Mouse (Mus musculus) CH12.LX (cell line): ENCODE measurements around the gene Slc24a3. TPM values are rescaled to one million over a fixed set of nuclear protein-coding genes. Genes with fewer than 3 reads are reported as not detected.

Experiments used
- DNase-seq: peaks from one replicate; pipeline ENCODE4 v3.0.0-alpha.2; 2013; ENCODE audit errors: extremely low read depth
- H3K27ac ChIP-seq: 2 replicates; pipeline ENCODE4 v1.5.1; 2012; ENCODE audit warnings: low read depth, mild to moderate bottlenecking, control low read depth, moderate library complexity; ENCODE audit not compliant: insufficient read depth
- H3K27me3 ChIP-seq: replicated peaks from 2 replicates; pipeline ENCODE3; 2012; ENCODE audit warnings: inconsistent platforms
- H3K36me3 ChIP-seq, 2 experiments: replicated peaks in 1 of 2; 2 replicates each; pipeline versions ENCODE3 to v1.6.1; 2012; ENCODE audit warnings: inconsistent platforms in 1 of 2, low read length in 1 of 2, mild to moderate bottlenecking in 1 of 2, mixed read lengths in 1 of 2, moderate library complexity in 1 of 2; ENCODE audit not compliant: control insufficient read depth in 1 of 2, insufficient read depth in 1 of 2
- H3K4me1 ChIP-seq, 2 experiments: 2 replicates each; pipeline ENCODE4 v1.6.1; 2012; ENCODE audit warnings: inconsistent platforms in 1 of 2, moderate library complexity in 1 of 2; ENCODE audit not compliant: insufficient read depth in 2 of 2, control insufficient read depth in 1 of 2
- H3K4me2 ChIP-seq: 2 replicates; pipeline ENCODE4 v1.6.1; 2012; ENCODE audit warnings: low read depth, mild to moderate bottlenecking, control low read depth; ENCODE audit not compliant: poor library complexity, insufficient read depth, severe bottlenecking
- H3K4me3 ChIP-seq, 3 experiments: fragments of 150-350 bp in 1 of 3; sonication (generic) in 1 of 3; replicated peaks in 1 of 3; 2 replicates each; pipeline versions ENCODE3 to v1.5.1; 2011 to 2012; ENCODE audit warnings: low read depth in 2 of 3, low read length in 2 of 3, mild to moderate bottlenecking in 2 of 3, moderate library complexity in 2 of 3, control low read depth in 1 of 3, improper control_type of control experiment in 1 of 3, inconsistent platforms in 1 of 3, mixed read lengths in 1 of 3; ENCODE audit not compliant: poor library complexity in 1 of 3
- H3K79me2 ChIP-seq: replicated peaks from 2 replicates; pipeline ENCODE4 v1.6.1; 2012; ENCODE audit warnings: mild to moderate bottlenecking, moderate library complexity; ENCODE audit not compliant: control insufficient read depth, poor library complexity, insufficient read depth, severe bottlenecking; ENCODE audit errors: extremely low read depth
- H3K9ac ChIP-seq: 2 replicates; pipeline ENCODE4 v1.6.1; 2012; ENCODE audit warnings: low read depth, mild to moderate bottlenecking, control low read depth, moderate library complexity; ENCODE audit not compliant: insufficient read depth
- H3K9me3 ChIP-seq: replicated peaks from 2 replicates; pipeline ENCODE3; 2012; ENCODE audit warnings: low read length, inconsistent platforms, mixed read lengths
- BHLHE40 ChIP-seq: IDR thresholded peaks from 2 replicates; pipeline ENCODE4 v1.6.1; 2011; ENCODE audit warnings: mild to moderate bottlenecking, low read depth, low read length, improper control_type of control experiment
- CHD2 ChIP-seq: IDR thresholded peaks from 2 replicates; pipeline ENCODE4 v1.6.1; 2011; ENCODE audit warnings: low read length, improper control_type of control experiment
- ELF1 ChIP-seq: IDR thresholded peaks from 2 replicates; pipeline ENCODE4 v1.6.1; 2014; ENCODE audit warnings: low read depth, mild to moderate bottlenecking, inconsistent platforms, low read length, improper control_type of control experiment
- GABPA ChIP-seq: IDR thresholded peaks from 2 replicates; pipeline ENCODE4 v1.6.1; 2012; ENCODE audit warnings: low read depth, low read length, improper control_type of control experiment, inconsistent platforms; ENCODE audit not compliant: insufficient replicate concordance
- HCFC1 ChIP-seq: IDR thresholded peaks from 2 replicates; pipeline ENCODE4 v1.6.1; 2012; ENCODE audit warnings: low read depth, mild to moderate bottlenecking, inconsistent platforms, low read length, improper control_type of control experiment
- IRF4 ChIP-seq: IDR thresholded peaks from 2 replicates; pipeline ENCODE4 v1.6.1; 2014; ENCODE audit warnings: low read depth, mild to moderate bottlenecking, inconsistent platforms, low read length, improper control_type of control experiment
- JUN ChIP-seq: IDR thresholded peaks from 2 replicates; pipeline ENCODE4 v1.6.1; 2011; ENCODE audit warnings: low read depth, mild to moderate bottlenecking, low read length, improper control_type of control experiment, moderate library complexity; ENCODE audit not compliant: insufficient read depth
- MAFK ChIP-seq: IDR thresholded peaks from 2 replicates; pipeline ENCODE4 v1.6.1; 2011; ENCODE audit warnings: low read length, improper control_type of control experiment; ENCODE audit not compliant: insufficient replicate concordance
- MAZ ChIP-seq: IDR thresholded peaks from 2 replicates; pipeline ENCODE4 v1.6.1; 2012; ENCODE audit warnings: low read depth, mild to moderate bottlenecking, inconsistent platforms, low read length, improper control_type of control experiment, moderate library complexity
- MXI1 ChIP-seq: IDR thresholded peaks from 2 replicates; pipeline ENCODE4 v1.6.1; 2011; ENCODE audit warnings: mild to moderate bottlenecking, low read depth, low read length, improper control_type of control experiment
- NRF1 ChIP-seq: IDR thresholded peaks from 2 replicates; pipeline ENCODE4 v1.6.1; 2014; ENCODE audit warnings: low read depth, mild to moderate bottlenecking, inconsistent platforms, low read length, improper control_type of control experiment, moderate library complexity
- PAX5 ChIP-seq: IDR thresholded peaks from 2 replicates; pipeline ENCODE4 v1.6.1; 2012; ENCODE audit warnings: low read length, inconsistent platforms, mixed read lengths
- POLR2AphosphoS2 ChIP-seq: IDR thresholded peaks from 2 replicates; pipeline ENCODE4 v1.6.1; 2011; ENCODE audit warnings: low read depth, low read length, improper control_type of control experiment
- RAD21 ChIP-seq: IDR thresholded peaks from 2 replicates; pipeline ENCODE4 v1.6.1; 2011; ENCODE audit warnings: low read depth, mild to moderate bottlenecking, low read length, improper control_type of control experiment, moderate library complexity
- RCOR1 ChIP-seq: conservative IDR thresholded peaks from 2 replicates; pipeline ENCODE4 v1.6.1; 2012; ENCODE audit warnings: low read depth, mild to moderate bottlenecking, inconsistent platforms, low read length, improper control_type of control experiment
- SIN3A ChIP-seq: IDR thresholded peaks from 2 replicates; pipeline ENCODE4 v1.6.1; 2012; ENCODE audit warnings: low read length, improper control_type of control experiment, inconsistent platforms
- SMC3 ChIP-seq: IDR thresholded peaks from 2 replicates; pipeline ENCODE4 v1.6.1; 2011; ENCODE audit warnings: low read depth, low read length, improper control_type of control experiment
- TBP ChIP-seq: conservative IDR thresholded peaks from 2 replicates; pipeline ENCODE4 v1.6.1; 2011; ENCODE audit warnings: low read depth, low read length, improper control_type of control experiment
- TCF12 ChIP-seq: IDR thresholded peaks from 2 replicates; pipeline ENCODE4 v1.6.1; 2014; ENCODE audit warnings: low read depth, mild to moderate bottlenecking, inconsistent platforms, low read length, improper control_type of control experiment
- USF1 ChIP-seq: IDR thresholded peaks from 2 replicates; pipeline ENCODE4 v1.6.1; 2014; ENCODE audit warnings: low read depth, mild to moderate bottlenecking, inconsistent platforms, low read length, improper control_type of control experiment
- ZKSCAN1 ChIP-seq: IDR thresholded peaks from 2 replicates; pipeline ENCODE4 v1.6.1; 2012; ENCODE audit warnings: low read depth, inconsistent platforms, low read length, improper control_type of control experiment, borderline replicate concordance
- ZMIZ1 ChIP-seq: IDR thresholded peaks from 2 replicates; pipeline ENCODE4 v1.6.1; 2012; ENCODE audit warnings: low read depth, mild to moderate bottlenecking, inconsistent platforms, low read length, improper control_type of control experiment
- ZNF384 ChIP-seq: IDR thresholded peaks from 2 replicates; pipeline ENCODE4 v1.6.1; 2012; ENCODE audit warnings: low read depth, low read length, improper control_type of control experiment, inconsistent platforms
- dilution Hi-C: fragments of 300-500 bp; cut with MboI; formaldehyde crosslinking; loops from 2 replicates; pipeline ENCODE4 v1.14.3; 2020; ENCODE audit warnings: low sequenced_read_pairs; ENCODE audit not compliant: extremely low pct_unique_long_range_greater_than_20kb, extremely low pct_ligation_motif_present
- in situ Hi-C: fragments of 300-500 bp; cut with MboI; formaldehyde crosslinking; loops from 3 replicates; pipeline ENCODE4 v1.14.3; 2019; ENCODE audit warnings: low sequenced_read_pairs, low pct_ligation_motif_present, low pct_unique_long_range_greater_than_20kb, mixed read lengths
- polyA plus RNA-seq: library from polyadenylated mRNA; unstranded; fragments of >175 nt; gene quantifications from 2 replicates; pipeline ENCODE4 v1.2.1, GENCODE M21; 2012; ENCODE audit warnings: low read depth; ENCODE audit not compliant: insufficient read length
- total RNA-seq, 2 experiments: library from RNA; depleted of rRNA; stranded (reverse); fragments of 300-350 nt in 1 of 2; fragments of >200 nt in 1 of 2; gene quantifications; 2 replicates each; pipeline ENCODE4 v1.2.3; 2012 to 2014

Gene Slc24a3
- total and polyA plus RNA-seq, 3 experiments: not detected

DNA sequence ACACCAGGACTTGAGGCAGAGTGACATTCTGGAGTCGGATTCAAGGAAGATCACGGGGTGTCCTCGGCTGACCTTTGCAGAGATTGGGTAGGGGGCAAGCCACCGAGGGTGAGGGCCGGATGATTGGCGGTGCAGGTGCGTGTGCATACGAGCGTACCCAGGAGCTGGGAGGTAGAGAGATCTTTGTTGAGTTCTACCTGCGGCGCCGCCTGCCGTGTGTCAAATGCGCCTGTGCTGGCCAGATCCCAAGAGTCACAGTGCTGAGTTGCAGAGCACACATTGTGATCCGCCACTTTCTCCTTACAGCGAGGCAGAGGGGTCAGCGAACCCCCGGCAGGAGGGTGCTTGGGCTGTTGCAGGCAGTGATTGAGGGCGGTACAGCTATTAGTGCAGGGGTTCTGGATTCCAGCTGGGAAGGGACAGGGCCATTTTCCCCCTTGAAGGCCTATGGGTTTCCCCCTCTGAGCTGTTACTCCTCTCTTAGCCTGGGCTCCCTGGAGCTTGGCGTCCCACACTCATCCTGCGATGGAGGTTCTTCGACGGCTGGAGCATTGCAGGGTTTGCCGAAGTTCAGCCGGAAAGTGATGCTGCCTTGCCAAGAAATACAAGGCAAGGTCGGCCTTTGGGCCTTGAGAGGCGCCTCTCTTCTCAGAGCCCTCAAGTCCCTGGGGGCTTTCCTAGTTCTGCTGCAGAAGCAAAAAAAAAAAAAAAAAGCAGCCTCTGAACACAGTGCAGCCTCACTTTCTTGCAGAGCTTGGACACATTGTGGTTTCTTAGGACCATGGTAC lies 508.4 kb downstream of the Slc24a3 start:
- Histone ChIP-seq H3K27me3 (peaks cover 1% of the 10 kb centered on the region), H3K4me3 (no peak overlapping the region), H3K9ac (no peak overlapping the region), H3K27ac (no peak overlapping the region), H3K9me3 (peaks cover 17% of the 10 kb centered on the region), H3K36me3 (no peaks in the 10 kb centered on the region), H3K79me2 (no peaks in the 10 kb centered on the region), H3K4me2 (no peak overlapping the region), H3K4me1 (peaks cover 2 to 21% of the 10 kb centered on the region in 2 experiments; a peak in 2 of 4 replicates)
- in situ Hi-C loops: loop anchor here (25.0 kb wide), 1 partner anchor 711 kb away; no protein-coding TSS in a partner anchor
- TF ChIP-seq ZNF384: peak; percentile 48
- no peak for TF ChIP-seq MXI1
- TF ChIP-seq NRF1: no peak
- TF ChIP-seq PAX5: no peak
- DNase-seq: no peak
- dilution Hi-C loops: no loop called here

DNA sequence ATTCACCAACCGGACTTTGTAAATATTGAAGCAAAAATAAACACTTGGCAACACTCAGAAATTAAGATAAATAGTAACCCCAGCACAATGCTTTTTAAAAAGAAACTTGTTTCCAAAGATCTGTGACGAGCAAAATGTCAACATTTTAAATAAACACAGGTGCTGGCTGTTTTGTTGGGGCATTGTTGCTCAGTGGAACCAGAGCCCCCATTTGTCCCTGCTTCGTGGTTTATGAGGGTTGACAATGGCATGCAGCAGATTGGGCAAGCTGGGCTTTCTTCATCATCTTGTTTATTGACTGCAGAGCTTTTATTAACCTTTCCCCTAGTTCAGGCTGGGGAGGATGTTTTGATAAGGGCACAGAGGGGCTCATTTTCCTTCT lies 509.0 kb downstream of the Slc24a3 start:
- Histone ChIP-seq H3K36me3 (no peaks in the 10 kb centered on the region), H3K27ac (no peak overlapping the region), H3K27me3 (peaks cover 1% of the 10 kb centered on the region), H3K4me3 (no peak overlapping the region), H3K4me1 (peaks cover 2 to 21% of the 10 kb centered on the region in 2 experiments; a peak in 2 of 4 replicates), H3K79me2 (no peaks in the 10 kb centered on the region)
- in situ Hi-C loops: loop anchor here (25.0 kb wide), 1 partner anchor 711 kb away; no protein-coding TSS in a partner anchor
- TF ChIP-seq RAD21 (no peak), MXI1 (no peak), ZKSCAN1 (no peak), IRF4 (no peak), MAFK (no peak)
- TF ChIP-seq, all 38 proteins: peak for 0
- H3K9ac ChIP-seq: no peak overlapping the region
- peaks cover 17% of the 10 kb centered on the region for H3K9me3 ChIP-seq
- no peak overlapping the region for H3K4me2 ChIP-seq
- DNase-seq: no peak
- dilution Hi-C loops: no loop called here

DNA sequence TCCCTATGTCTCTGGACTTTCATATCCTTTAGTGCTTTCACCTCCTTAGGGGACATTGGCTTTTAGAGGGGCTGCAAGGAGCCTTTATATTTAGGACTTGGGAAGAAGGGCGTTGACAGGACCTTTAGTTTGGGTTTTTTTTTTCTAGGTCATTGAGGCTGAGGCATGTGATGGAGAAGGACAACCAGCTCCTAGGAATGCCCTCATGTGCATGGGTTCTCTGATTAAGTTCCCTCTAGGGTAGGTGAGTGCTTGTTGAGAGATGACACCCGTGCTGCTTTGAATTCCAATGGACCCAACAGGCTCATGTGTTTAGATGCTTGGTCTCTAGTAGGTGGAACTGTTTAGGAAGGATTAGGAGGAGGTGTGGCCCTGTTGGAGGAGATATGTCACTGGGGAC lies 509.4 kb downstream of the Slc24a3 start:
- in situ Hi-C loops (loop anchor here (25.0 kb wide), 1 partner anchor 710 kb away; no protein-coding TSS in a partner anchor), dilution Hi-C loops (no loop called here)
- Histone ChIP-seq H3K36me3 (no peaks in the 10 kb centered on the region), H3K79me2 (no peaks in the 10 kb centered on the region), H3K4me1 (peaks cover 2 to 21% of the 10 kb centered on the region in 2 experiments; a peak in 2 of 4 replicates), H3K27ac (no peak overlapping the region), H3K27me3 (peaks cover 1% of the 10 kb centered on the region), H3K9me3 (peaks cover 17% of the 10 kb centered on the region), H3K4me3 (no peak overlapping the region), H3K4me2 (no peak overlapping the region), H3K9ac (no peak overlapping the region)
- DNase-seq: no peak
- TF ChIP-seq MAZ (no peak), MXI1 (no peak), JUN (no peak), BHLHE40 (no peak), RCOR1 (no peak), ELF1 (no peak), IRF4 (no peak), TBP (no peak), TCF12 (no peak), ZMIZ1 (no peak), GABPA (no peak), HCFC1 (no peak), SIN3A (no peak), ZNF384 (no peak), USF1 (no peak), POLR2AphosphoS2 (no peak), SMC3 (no peak), CHD2 (no peak)
